Mouse (Mus musculus) lung, postnatal 10 days (tissue): ENCODE data around the gene Tjp1.

Experiments used
- DNase-seq: peaks from one replicate; pipeline ENCODE4 v3.0.0; 2021

The Tjp1 gene

GRCm38 (mm10) chr7:65484170-65484778, 43.3 kb downstream of the Tjp1 start:
- DNase-seq = no peak

- peak; percentile 16 for DNase-seq
Observed at GRCm38 (mm10) chr7:65482216-65482615, 45.4 kb downstream of the Tjp1 start.

GRCm38 (mm10) chr7:65472048-65472447, 55.5 kb downstream of the Tjp1 start:
- DNase-seq = no peak

GRCm38 (mm10) chr7:65471406-65471805, 56.2 kb downstream of the Tjp1 start:
- no peak for DNase-seq

GRCm38 (mm10) chr7:65470214-65470613, 57.4 kb downstream of the Tjp1 start:
- DNase-seq = peak; percentile 64

GRCm38 (mm10) chr7:65469666-65470065, 57.9 kb downstream of the Tjp1 start:
- peak; percentile 71 for DNase-seq

GRCm38 (mm10) chr7:65468191-65468590, 59.4 kb downstream of the Tjp1 start:
- DNase-seq = no peak

- no peak for DNase-seq
Observed at GRCm38 (mm10) chr7:65467306-65468021, 60.1 kb downstream of the Tjp1 start.

GRCm38 (mm10) chr7:65466137-65466536, 61.4 kb downstream of the Tjp1 start:
- no peak for DNase-seq

- no peak for DNase-seq
Observed at GRCm38 (mm10) chr7:65464518-65465037, 63.0 kb downstream of the Tjp1 start.

GRCm38 (mm10) chr7:65463438-65463837, 64.1 kb downstream of the Tjp1 start:
- DNase-seq = no peak

- DNase-seq = no peak
Observed at GRCm38 (mm10) chr7:65461412-65461811, 66.2 kb downstream of the Tjp1 start.

GRCm38 (mm10) chr7:65460196-65460595, 67.4 kb downstream of the Tjp1 start:
- no peak for DNase-seq

GRCm38 (mm10) chr7:65456031-65456430, 71.5 kb downstream of the Tjp1 start:
- DNase-seq = peak; percentile 65

GRCm38 (mm10) chr7:65455208-65455607, 72.4 kb downstream of the Tjp1 start:
- no peak for DNase-seq

- no peak for DNase-seq
Observed at GRCm38 (mm10) chr7:65454269-65454668, 73.3 kb downstream of the Tjp1 start.

- no peak for DNase-seq
Observed at GRCm38 (mm10) chr7:65452246-65452645, 75.3 kb downstream of the Tjp1 start.

- DNase-seq = no peak
Observed at GRCm38 (mm10) chr7:65450158-65450557, 77.4 kb downstream of the Tjp1 start.

- no peak for DNase-seq
Observed at GRCm38 (mm10) chr7:65441505-65441904, 86.1 kb downstream of the Tjp1 start.

GRCm38 (mm10) chr7:65439518-65439917, 88.1 kb downstream of the Tjp1 start:
- no peak for DNase-seq

- DNase-seq = no peak
Observed at GRCm38 (mm10) chr7:65438146-65438545, 89.4 kb downstream of the Tjp1 start.

- no peak for DNase-seq
Observed at GRCm38 (mm10) chr7:65436921-65437320, 90.7 kb downstream of the Tjp1 start.

- DNase-seq = no peak
Observed at GRCm38 (mm10) chr7:65431018-65431695, 96.4 kb downstream of the Tjp1 start.

GRCm38 (mm10) chr7:65430401-65430800, 97.2 kb downstream of the Tjp1 start:
- peak; percentile 33 for DNase-seq
